Mouse (Mus musculus) lung, embryonic 16.5 days (tissue): ENCODE data around the gene Gm4353. TPM values are rescaled to one million over a fixed set of nuclear protein-coding genes. Genes with fewer than 3 reads are reported as not detected.

Experiments
- ATAC-seq: fragments of 200-750 bp; cut with Nextera tagmentation; 2 replicates; pipeline ENCODE4 v1.8.0; 2017; ENCODE audit warnings: low read depth, mild to moderate bottlenecking, moderate library complexity
- H3K27ac ChIP-seq: fragments of 300-500 bp; sonication (generic); 2 replicates; pipeline ENCODE4 v1.5.1; 2014; ENCODE audit warnings: mild to moderate bottlenecking, control low read depth, low read length
- H3K27me3 ChIP-seq: fragments of 300-500 bp; sonication (generic); 2 replicates; pipeline ENCODE4 v1.6.1; 2014; ENCODE audit warnings: low read depth, low read length, mixed read lengths; ENCODE audit not compliant: control insufficient read depth, insufficient read depth
- H3K36me3 ChIP-seq: fragments of 300-500 bp; sonication (generic); 2 replicates; pipeline ENCODE4 v1.6.1; 2014; ENCODE audit warnings: low read length; ENCODE audit not compliant: control insufficient read depth, insufficient read depth
- H3K4me1 ChIP-seq: fragments of 300-500 bp; sonication (generic); replicated peaks from 2 replicates; pipeline ENCODE4 v1.6.1; 2014; ENCODE audit warnings: low read length, mixed read lengths; ENCODE audit not compliant: control insufficient read depth, insufficient read depth
- H3K4me2 ChIP-seq: fragments of 300-500 bp; sonication (generic); 2 replicates; pipeline ENCODE4 v1.6.1; 2014; ENCODE audit warnings: low read depth, low read length, control low read depth
- H3K4me3 ChIP-seq: fragments of 300-500 bp; sonication (generic); 2 replicates; pipeline ENCODE4 v1.5.1; 2014; ENCODE audit warnings: mild to moderate bottlenecking, low read length, control low read depth
- H3K9ac ChIP-seq: fragments of 300-500 bp; sonication (generic); 2 replicates; pipeline ENCODE4 v1.6.1; 2014; ENCODE audit warnings: low read length, control low read depth
- H3K9me3 ChIP-seq: fragments of 300-500 bp; sonication (generic); 2 replicates; pipeline ENCODE4 v1.6.1; 2016; ENCODE audit warnings: low read length; ENCODE audit not compliant: control insufficient read depth
- WGBS: fragments of 180-500 bp; shearing (Covaris S2); extraction: QIAGEN DNeasy Blood & Tissue Kit; methylation state at CpG from one replicate; pipeline ENCODE4 v1.1.7; 2014; 5-methylcytosine and 5-hydroxymethylcytosine counted together
- polyA plus RNA-seq: library from polyadenylated mRNA; unstranded; fragments of >200 nt; fragmentation: Nextera tagmentation; extraction: Ambion mirVana; gene quantifications from 2 replicates; pipeline ENCODE4 v1.2.1, GENCODE M21; 2015

Gene Gm4353
- polyA plus RNA-seq, 1 experiment from 2014 or later = 1.5 TPM

GRCm38 (mm10) chr7:116122981-116123596 is 38.7 kb upstream of the Gm4353 start:
- H3K9ac ChIP-seq = no peak overlapping the region
- no peaks in the 10 kb centered on the region for H3K27me3 ChIP-seq
- H3K9me3 ChIP-seq = 0 out of 2 replicates have a peak, but pooled peaks cover 3% of the 10 kb centered on the region
- no peaks in the 10 kb centered on the region for H3K4me1 ChIP-seq
- ATAC-seq = peak; percentile 51; the same call in 1 of the 2 replicates
- no peak overlapping the region for H3K4me3 ChIP-seq
- no peaks in the 10 kb centered on the region for H3K36me3 ChIP-seq
- no peak overlapping the region for H3K27ac ChIP-seq
- H3K4me2 ChIP-seq = no peak overlapping the region
- 49% methylated on average over 13 of the region's 13 CpGs for WGBS

GRCm38 (mm10) chr7:116121202-116121601 is 36.8 kb upstream of the Gm4353 start:
- Histone ChIP-seq H3K9ac (no peak overlapping the region), H3K27ac (no peak overlapping the region), H3K4me1 (no peaks in the 10 kb centered on the region), H3K9me3 (0 out of 2 replicates have a peak, but pooled peaks cover 3% of the 10 kb centered on the region), H3K36me3 (no peaks in the 10 kb centered on the region), H3K27me3 (no peaks in the 10 kb centered on the region), H3K4me3 (no peak overlapping the region), H3K4me2 (no peak overlapping the region)
- no peak for ATAC-seq
- WGBS = 50% methylated on average over 11 of the region's 11 CpGs

- H3K9me3 ChIP-seq = 0 out of 2 replicates have a peak, but pooled peaks cover 3% of the 10 kb centered on the region
- H3K36me3 ChIP-seq = no peaks in the 10 kb centered on the region
- no peaks in the 10 kb centered on the region for H3K4me1 ChIP-seq
- ATAC-seq = no peak
- no peak overlapping the region for H3K4me2 ChIP-seq
- whole genome bisulfite sequencing = 71% methylated on average over 4 of the region's 4 CpGs
- no peaks in the 10 kb centered on the region for H3K27me3 ChIP-seq
- no peak overlapping the region for H3K4me3 ChIP-seq
- no peak overlapping the region for H3K9ac ChIP-seq
- H3K27ac ChIP-seq = no peak overlapping the region
These were observed 36.3 kb upstream of the Gm4353 start for GRCm38 (mm10) chr7:116120737-116121136.

DNA sequence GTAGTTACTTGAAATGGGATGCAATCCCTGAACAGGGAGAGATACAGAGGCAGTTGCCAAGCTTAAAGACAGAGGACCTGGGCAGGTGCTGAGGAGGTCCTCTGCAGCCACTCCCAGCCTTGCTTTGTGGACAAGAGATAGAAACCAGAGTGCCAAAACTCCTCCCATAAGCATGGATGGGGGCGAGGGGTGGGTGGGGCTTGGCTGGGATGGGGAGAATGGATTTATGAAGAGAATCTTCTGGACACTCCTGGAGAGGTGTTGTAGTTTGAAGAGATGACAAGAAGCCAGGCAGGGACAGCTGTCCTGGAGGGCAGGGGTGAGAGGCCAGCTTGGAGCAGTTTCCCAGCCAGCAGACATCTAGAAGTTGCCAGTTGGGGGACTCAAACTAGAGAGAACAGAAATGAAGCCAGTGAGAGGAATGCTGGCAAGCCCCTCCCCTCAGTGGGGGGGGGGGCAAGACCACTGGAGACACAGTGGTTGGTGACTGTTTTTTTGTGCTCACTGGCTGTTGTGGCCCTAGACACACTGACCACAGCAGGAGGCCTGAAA is 34.9 kb upstream of the Gm4353 start:
- no peak overlapping the region for H3K27ac ChIP-seq
- ATAC-seq = peak; percentile 29; the same call in 1 of the 2 replicates
- H3K27me3 ChIP-seq = no peaks in the 10 kb centered on the region
- H3K9ac ChIP-seq = no peak overlapping the region
- H3K36me3 ChIP-seq = no peaks in the 10 kb centered on the region
- H3K4me2 ChIP-seq = no peak overlapping the region
- 46% methylated on average over 1 of the region's 1 CpGs for WGBS
- no peaks in the 10 kb centered on the region for H3K4me1 ChIP-seq
- H3K4me3 ChIP-seq = no peak overlapping the region
- 0 out of 2 replicates have a peak, but pooled peaks cover 3% of the 10 kb centered on the region for H3K9me3 ChIP-seq

DNA sequence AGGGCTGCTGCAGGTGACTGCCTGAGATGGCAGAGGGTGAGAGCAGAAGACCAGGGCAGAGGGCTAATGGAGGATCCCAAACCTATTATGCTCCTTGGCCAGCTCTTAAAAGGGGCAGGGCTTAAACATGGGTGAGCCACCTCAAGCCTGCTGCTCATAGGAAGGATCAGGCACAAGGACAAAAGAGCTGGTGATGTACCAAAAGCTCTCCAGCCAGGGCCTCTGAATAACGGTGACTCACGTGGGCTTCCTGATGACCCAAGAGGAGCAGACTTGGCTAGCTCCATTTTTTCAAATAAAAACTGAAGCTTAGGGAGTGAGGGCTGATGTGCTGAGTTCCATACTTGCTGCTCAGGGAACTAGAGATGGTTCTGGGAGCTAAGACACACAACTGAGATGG is 31.6 kb upstream of the Gm4353 start:
- H3K9me3 ChIP-seq = 0 out of 2 replicates have a peak, but pooled peaks cover 3% of the 10 kb centered on the region
- 69% methylated on average over 2 of the region's 2 CpGs for WGBS
- no peak overlapping the region for H3K9ac ChIP-seq
- H3K4me3 ChIP-seq = no peak overlapping the region
- ATAC-seq = no peak
- H3K27ac ChIP-seq = no peak overlapping the region
- H3K36me3 ChIP-seq = no peaks in the 10 kb centered on the region
- no peak overlapping the region for H3K4me2 ChIP-seq
- no peaks in the 10 kb centered on the region for H3K4me1 ChIP-seq
- no peaks in the 10 kb centered on the region for H3K27me3 ChIP-seq

DNA sequence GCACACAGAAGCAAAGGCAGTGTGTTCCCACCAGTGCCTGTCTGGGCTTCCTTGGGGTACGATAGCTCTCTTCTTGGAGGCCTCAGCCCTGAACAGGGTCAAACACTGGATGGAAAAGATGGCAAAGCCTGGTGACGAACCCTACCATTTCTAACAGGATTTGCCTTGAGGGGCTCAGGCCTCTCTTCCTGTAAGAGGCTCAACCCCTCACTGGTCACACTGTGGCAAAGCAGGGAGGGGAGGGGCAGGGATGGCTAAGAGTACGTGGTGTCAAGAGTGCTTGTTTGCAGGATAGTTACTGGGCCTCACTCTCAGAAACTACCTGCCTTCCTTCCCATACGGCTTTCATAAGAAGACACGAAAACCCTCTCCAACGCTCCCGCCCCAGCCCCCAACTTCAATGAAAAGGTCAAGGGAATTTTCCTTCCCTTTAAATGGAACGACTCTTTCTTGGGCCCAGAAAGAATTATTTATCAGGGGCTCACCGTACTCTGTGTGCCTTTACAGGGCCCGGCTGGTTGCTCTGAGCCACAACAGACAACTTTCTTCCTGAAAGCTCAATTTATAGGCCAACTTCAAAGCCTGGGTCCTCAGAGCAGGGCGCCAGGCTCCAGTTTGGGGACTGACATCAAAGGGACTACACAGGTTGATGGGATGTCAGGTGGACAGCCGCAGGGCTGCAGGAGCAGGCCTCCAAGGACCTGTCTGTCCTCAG is 30.9 kb upstream of the Gm4353 start:
- H3K4me1 ChIP-seq = no peaks in the 10 kb centered on the region
- 0 out of 2 replicates have a peak, but pooled peaks cover 3% of the 10 kb centered on the region for H3K9me3 ChIP-seq
- H3K4me3 ChIP-seq = no peak overlapping the region
- H3K27me3 ChIP-seq = no peaks in the 10 kb centered on the region
- H3K36me3 ChIP-seq = no peaks in the 10 kb centered on the region
- WGBS = 58% methylated on average over 12 of the region's 12 CpGs
- no peak overlapping the region for H3K4me2 ChIP-seq
- no peak for ATAC-seq
- H3K9ac ChIP-seq = no peak overlapping the region
- H3K27ac ChIP-seq = no peak overlapping the region

DNA sequence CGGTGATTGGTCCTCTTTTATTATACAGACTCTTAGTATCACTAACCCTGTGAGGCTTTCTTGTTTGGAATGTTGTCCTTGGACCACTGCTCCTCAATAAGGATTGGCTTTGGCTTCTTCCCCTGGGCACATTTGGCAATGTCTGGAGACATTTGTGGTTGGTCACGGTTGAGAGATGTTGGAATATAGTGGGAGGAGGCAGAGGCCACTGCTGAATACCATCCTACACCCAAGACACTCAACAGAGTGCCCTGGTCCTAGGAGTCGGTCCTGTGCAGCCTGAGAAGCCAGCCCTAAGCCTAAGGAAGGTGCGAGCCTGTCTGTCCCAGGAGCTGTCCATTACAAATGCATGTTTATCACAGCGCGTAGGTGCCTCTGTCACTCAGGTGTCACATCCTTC is 27.1 kb upstream of the Gm4353 start:
- WGBS = 79% methylated on average over 6 of the region's 6 CpGs
- no peaks in the 10 kb centered on the region for H3K9me3 ChIP-seq
- no peak for ATAC-seq

GRCm38 (mm10) chr7:116110661-116111060 is 26.2 kb upstream of the Gm4353 start:
- Histone ChIP-seq H3K36me3 (peaks cover 2% of the 10 kb centered on the region; the same call in 1 of the 2 replicates), H3K4me1 (no peaks in the 10 kb centered on the region), H3K4me2 (no peak overlapping the region), H3K27me3 (no peaks in the 10 kb centered on the region), H3K4me3 (no peak overlapping the region), H3K9me3 (no peaks in the 10 kb centered on the region), H3K9ac (no peak overlapping the region), H3K27ac (no peak overlapping the region)
- 65% methylated on average over 3 of the region's 3 CpGs for WGBS
- no peak for ATAC-seq

More for the DNA sequence above, 27.1 kb upstream of the Gm4353 start:
- no peak overlapping the region for H3K27ac ChIP-seq
- no peaks in the 10 kb centered on the region for H3K4me1 ChIP-seq
- no peak overlapping the region for H3K4me3 ChIP-seq
- H3K9ac ChIP-seq = no peak overlapping the region
- peaks cover 2% of the 10 kb centered on the region; the same call in 1 of the 2 replicates for H3K36me3 ChIP-seq
- H3K27me3 ChIP-seq = no peaks in the 10 kb centered on the region
- H3K4me2 ChIP-seq = no peak overlapping the region

GRCm38 (mm10) chr7:116103091-116103490 is 18.7 kb upstream of the Gm4353 start:
- ATAC-seq = no peak
- Histone ChIP-seq H3K4me3 (no peak overlapping the region), H3K4me1 (no peaks in the 10 kb centered on the region), H3K27ac (no peak overlapping the region), H3K36me3 (peaks cover 21% of the 10 kb centered on the region), H3K9ac (no peak overlapping the region), H3K27me3 (no peaks in the 10 kb centered on the region), H3K4me2 (no peak overlapping the region), H3K9me3 (no peaks in the 10 kb centered on the region)
- WGBS = 95% methylated on average over 9 of the region's 9 CpGs
